Mouse (Mus musculus) embryo, embryonic 10 days (tissue): Measurements from ENCODE around the gene Gm7361.
"Not testable (repeated sequence)": the region's sequence is repeated elsewhere in the genome, so short reads cannot be mapped to it uniquely, and the experiment has no call there.

ENCODE experiments used
- DNase-seq: peaks from one replicate; pipeline ENCODE4 v3.0.0-alpha.2; 2015; ENCODE audit warnings: low spot score

Gm7361 gene

DNA sequence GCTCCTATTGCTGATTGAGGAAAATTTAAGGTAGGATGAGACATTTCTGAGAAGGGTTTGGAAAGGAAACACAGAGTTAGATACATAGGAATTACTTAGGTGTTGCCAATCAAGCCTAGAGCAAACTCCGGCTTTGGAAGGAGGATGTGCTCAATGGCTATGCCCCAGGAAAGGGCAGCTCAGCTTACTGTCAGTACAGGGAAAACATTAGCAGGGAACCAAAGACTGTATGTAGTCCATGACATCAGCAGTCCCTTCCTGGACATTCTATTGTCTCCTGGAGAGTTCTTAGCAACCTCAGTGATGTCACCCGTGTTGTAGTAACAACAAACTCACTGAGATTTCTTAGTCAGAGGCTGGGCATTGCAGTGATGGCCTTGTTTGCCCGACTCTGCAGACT lies at the start of gene Gm7361:
Gm7361 (plus strand) TSS at position 301 of the 400 bp plus-strand sequence.
- not testable (repeated sequence) for DNase-seq

DNA sequence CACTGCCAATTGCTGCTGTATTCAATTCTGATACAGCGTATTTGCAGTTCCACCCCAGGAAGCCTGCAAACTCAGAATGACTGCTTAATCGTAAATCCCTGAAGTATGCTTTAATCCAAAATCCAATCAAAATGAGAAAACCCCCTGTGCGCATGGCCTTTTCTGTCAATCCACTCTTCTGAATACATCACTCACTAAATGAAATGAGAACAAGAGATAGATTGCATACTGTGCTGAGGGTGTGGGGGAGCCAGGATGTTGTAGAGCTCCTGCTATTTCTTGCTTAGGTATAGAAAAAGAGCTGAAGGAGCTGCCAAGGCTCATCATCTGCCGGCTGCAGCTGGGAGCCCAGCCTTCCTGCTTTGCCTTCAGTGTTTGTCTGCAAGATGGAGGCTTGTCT lies 46.5 kb upstream of the Gm7361 start:
- DNase-seq, result no peak

DNA sequence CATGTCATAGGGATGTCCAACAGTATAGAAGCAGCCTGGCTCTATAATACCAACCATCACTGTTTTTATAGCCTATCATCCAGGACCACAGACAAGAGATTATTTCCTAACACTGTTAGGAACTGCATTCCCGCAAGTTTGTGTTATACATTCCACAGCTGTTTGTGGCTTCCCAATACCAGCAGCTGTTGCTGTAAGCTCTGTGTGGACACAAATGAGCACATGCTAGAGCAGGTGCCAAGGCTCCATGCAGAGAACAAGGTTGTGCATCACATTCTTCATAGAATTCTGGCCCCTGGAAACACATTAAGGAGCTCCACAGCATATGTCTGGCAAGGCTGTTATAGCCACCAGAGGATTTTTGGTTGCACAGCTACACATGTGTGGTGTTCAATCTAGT lies 35.4 kb upstream of the Gm7361 start:
- DNase-seq, result no peak

DNA sequence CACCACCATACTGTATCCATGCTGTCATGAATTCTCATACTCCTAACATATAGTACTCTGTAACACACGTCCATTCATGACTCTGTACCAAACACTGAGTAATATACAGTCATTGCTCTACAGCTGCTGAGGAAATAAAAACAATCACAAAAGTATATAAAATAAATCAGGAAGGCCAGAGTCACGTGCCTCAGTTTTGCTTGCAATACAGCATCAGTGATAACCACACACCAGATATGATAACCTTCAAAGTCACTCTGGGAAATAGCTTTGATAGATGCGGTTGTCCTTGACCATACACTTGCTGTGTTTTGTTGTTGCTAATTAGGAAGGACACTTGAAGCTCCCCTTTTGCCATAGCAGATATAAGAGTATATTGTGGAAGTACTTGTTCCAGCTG lies 9.2 kb downstream of the Gm7361 start:
- DNase-seq, result not testable (repeated sequence)

DNA sequence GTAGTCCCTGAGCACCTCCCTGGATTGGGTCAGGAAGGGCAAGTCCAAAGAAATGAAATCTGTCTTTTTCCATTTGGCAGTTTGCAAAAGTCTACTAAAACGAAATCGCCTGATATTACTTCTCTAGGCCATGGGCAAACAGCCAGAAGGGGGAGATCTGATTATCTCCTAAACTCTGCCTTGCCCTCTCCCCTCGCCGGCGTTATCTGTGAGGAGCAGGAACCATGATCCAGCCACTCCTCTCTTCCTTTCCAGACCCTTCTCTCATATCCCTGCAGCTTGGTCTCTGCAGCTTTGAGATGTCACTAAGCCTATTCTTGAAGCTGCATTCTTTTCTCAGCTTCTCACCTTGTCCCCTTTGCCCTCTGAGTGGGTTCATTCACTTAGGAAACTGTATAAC lies 22.9 kb downstream of the Gm7361 start:
- no peak for DNase-seq

DNA sequence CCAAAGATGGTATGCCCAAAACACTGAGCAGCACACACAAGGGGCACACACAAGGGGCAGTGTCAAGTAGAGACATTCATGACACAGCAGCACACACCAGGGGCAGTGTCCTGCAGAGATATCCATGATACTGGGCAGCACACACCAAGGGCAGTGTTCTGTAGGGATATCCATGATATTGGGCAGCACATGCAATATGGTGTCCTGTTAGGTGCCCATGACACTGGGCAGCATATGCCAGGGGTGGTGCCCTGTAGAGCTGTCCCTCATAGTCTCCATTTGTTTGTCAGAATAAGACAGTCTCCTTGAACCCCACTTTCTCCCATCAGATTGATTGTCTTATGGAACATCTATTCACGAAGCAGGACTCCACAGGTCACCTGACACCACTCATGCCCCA lies 24.2 kb downstream of the Gm7361 start:
- no peak for DNase-seq

DNA sequence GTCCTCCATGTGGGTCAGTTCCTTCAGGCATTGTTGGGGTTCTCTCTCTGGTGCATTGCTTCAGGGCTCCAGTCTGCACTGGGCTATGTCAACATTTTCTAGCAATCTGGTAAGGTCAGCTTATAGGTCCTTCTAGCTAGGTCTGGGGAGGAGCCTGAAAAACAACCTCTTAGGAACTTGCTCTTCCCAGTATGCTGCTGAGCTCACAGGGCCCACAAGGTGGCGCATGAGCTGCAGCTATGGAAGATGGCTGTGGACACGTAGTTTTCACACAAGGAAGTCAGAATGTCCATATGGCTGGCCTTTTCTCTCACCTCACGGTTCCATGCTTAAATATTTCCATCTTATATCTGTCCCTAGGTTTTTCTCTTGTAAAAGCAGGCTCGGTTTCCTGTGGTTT lies 24.8 kb downstream of the Gm7361 start:
- peak; percentile 90 for DNase-seq

DNA sequence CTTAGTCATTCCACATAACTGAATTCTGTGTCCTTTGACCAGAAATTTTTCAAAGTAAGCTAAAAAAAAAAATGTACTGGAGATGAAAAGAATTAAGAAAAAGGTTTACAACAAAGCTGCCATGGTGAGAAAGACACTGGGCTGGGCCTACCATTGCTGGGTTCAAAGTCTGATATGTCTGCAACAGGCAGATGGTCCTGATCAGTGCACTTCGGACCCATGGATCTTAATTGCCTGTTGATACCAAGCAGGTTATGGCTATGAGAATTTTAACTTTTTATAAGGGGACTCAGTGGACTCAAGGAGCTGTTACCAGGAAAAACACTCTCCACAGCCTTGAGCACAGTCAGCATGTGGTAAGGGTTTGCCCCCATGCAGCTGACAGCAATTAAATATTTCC lies 25.9 kb downstream of the Gm7361 start:
- DNase-seq, result no peak

DNA sequence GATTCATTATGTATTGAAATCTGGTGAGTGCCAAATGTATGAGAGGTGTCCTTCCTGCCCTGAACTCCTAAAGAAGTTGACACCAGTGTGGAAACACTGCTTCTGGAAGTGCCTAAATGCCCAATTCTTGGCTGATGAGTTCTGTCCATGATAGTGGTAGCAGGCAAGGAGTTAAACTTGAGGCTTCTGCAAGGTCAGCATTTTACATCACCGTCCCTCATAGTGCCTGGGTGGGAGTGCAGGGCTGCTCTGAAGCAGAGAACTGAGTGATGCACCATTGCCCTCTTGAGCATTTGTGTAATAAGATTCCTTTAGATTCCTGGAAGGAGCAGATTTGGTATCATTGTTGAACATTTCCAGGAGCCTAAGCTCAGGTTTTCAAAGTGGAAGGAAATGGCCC lies 34.1 kb downstream of the Gm7361 start:
- no peak for DNase-seq

DNA sequence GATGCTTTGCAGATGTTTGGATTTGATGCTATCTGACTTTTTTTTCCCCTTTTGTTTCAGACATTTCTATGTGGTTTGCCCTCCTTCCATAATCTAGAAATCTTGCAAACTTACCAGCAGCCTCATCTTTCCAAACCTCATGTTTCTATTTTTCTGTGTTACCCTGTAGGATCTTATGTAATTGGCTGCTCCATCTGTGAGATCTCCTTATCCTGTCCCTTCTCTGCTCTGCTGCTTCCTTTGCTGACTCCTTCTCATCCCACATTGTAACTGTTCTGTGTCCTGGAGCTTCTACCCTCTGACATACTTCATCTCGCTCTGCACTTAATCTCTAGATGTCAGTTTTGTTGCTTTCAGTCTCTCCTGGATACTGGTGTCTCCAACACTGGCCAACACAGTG lies 35.8 kb downstream of the Gm7361 start:
- DNase-seq, result no peak
